ENCODE assay signal across 10 mouse cellular contexts in genomic region chr4:40877528-40877927, GRCm38 (mm10). TPM values are rescaled to one million over a fixed set of nuclear protein-coding genes. Genes with fewer than 3 reads are reported as not detected.
DNase-seq lines count a peak whose midpoint lies in the region; ATAC-seq and TF ChIP-seq lines count a peak whose summit lies in the region.
"Had no signal": no experiment of that assay in that cellular context is flagged by ENCODE, and none has a peak within 500 bp of the region (broad histone marks: within the 10 kb centered on the region; RNA-seq: fewer than 3 reads in every experiment).

No protein-coding gene starts in this region.

- H3K9me3 ChIP-seq in heart, postnatal 0 days (replicated peaks; ENCODE audit: control insufficient read depth, low read length), result no peaks in the 10 kb centered on the region
- no peaks in the 10 kb centered on the region for H3K9me3 ChIP-seq in limb, embryonic 13.5 days

- H3K27ac ChIP-seq in heart, postnatal 0 days (ENCODE audit: low read depth), result peak overlapping the region; percentile 80
- H3K27ac ChIP-seq in thymus, adult 2 months (ENCODE audit: control insufficient read depth, insufficient read depth, low read length), result peak overlapping the region; percentile 67; the same call in 1 of the 2 replicates
- H3K27ac ChIP-seq in limb, embryonic 13.5 days, result peak overlapping the region; percentile 63; the same call in 1 of the 2 replicates

- peak overlapping the region; percentile 48 for H3K4me2 ChIP-seq in heart, postnatal 0 days (ENCODE audit: low read depth, low read length)
- 0 out of 2 replicates have a peak overlapping the region, but pooled peaks have one; percentile 40 for H3K4me2 ChIP-seq in limb, embryonic 13.5 days (replicated peaks)

- TF ChIP-seq POLR2A in thymus, adult 2 months (IDR thresholded peaks at IDR 0.05; ENCODE audit: control insufficient read depth, extremely low read depth, insufficient read depth, low read length, poor library complexity), result no peak

- no peak overlapping the region for H3K9ac ChIP-seq in heart, postnatal 0 days (replicated peaks; ENCODE audit: low read depth, low read length)
- 0 out of 2 replicates have a peak overlapping the region, but pooled peaks have one; percentile 19 for H3K9ac ChIP-seq in limb, embryonic 13.5 days

- no peak for DNase-seq in heart, postnatal 0 days (ENCODE audit: low spot score)
- no peak for DNase-seq in heart, postnatal 4 days
- no peak for DNase-seq in thymus, adult 2 months
- no peak for DNase-seq in thymus, adult 18-20 months
- no peak for DNase-seq in adrenal gland, adult 18-20 months (ENCODE audit: low spot score in 2 of 2)
- DNase-seq in urinary bladder, postnatal 36 days (ENCODE audit: low spot score in 2 of 2), result no peak
- DNase-seq in MN1 (ENCODE audit: low spot score), result no peak

- TF ChIP-seq EP300 in heart, postnatal 0 days (IDR thresholded peaks at IDR 0.05; ENCODE audit: low read depth), result no peak

- ATAC-seq in heart, postnatal 0 days (ENCODE audit: insufficient read depth, low read depth), result no peak
- no peak for ATAC-seq in limb, embryonic 13.5 days (ENCODE audit: low FRiP score, low read depth)

- no peaks in the 10 kb centered on the region for H3K27me3 ChIP-seq in heart, postnatal 0 days (ENCODE audit: control insufficient read depth, insufficient read depth, low read length)
- no peaks in the 10 kb centered on the region for H3K27me3 ChIP-seq in thymus, adult 2 months (ENCODE audit: control insufficient read depth, insufficient read depth, low read length)
- H3K27me3 ChIP-seq in limb, embryonic 13.5 days, result no peaks in the 10 kb centered on the region

- 49% methylated on average over 5 of the region's 5 CpGs for WGBS in heart, postnatal 0 days
- 85% methylated on average over 5 of the region's 5 CpGs for WGBS in thymus, adult 2 months
- WGBS in limb, embryonic 13.5 days, result 88% methylated on average over 5 of the region's 5 CpGs

- no peak overlapping the region for H3K4me3 ChIP-seq in heart, postnatal 0 days (ENCODE audit: low read depth, low read length)
- H3K4me3 ChIP-seq in thymus, adult 2 months (ENCODE audit: control insufficient read depth, insufficient read depth, low read length), result no peak overlapping the region
- H3K4me3 ChIP-seq in limb, embryonic 13.5 days, result no peak overlapping the region

- H3K4me1 ChIP-seq in heart, postnatal 0 days (ENCODE audit: control insufficient read depth, insufficient read depth), result peaks cover 32% of the 10 kb centered on the region
- H3K4me1 ChIP-seq in thymus, adult 2 months (replicated peaks; ENCODE audit: control insufficient read depth, insufficient read depth, low read length), result peaks cover 33% of the 10 kb centered on the region
- peaks cover 48% of the 10 kb centered on the region for H3K4me1 ChIP-seq in limb, embryonic 13.5 days

- TF ChIP-seq CTCF in heart, postnatal 0 days (IDR thresholded peaks at IDR 0.05; ENCODE audit: low read depth), result no peak
- no peak for TF ChIP-seq CTCF in thymus, adult 2 months (IDR thresholded peaks at IDR 0.05; ENCODE audit: borderline replicate concordance, control insufficient read depth, extremely low read depth, insufficient read depth, low read length, poor library complexity)

- H3K36me3 ChIP-seq in heart, postnatal 0 days (replicated peaks; ENCODE audit: control insufficient read depth, insufficient read depth, low read length), result no peaks in the 10 kb centered on the region
- no peaks in the 10 kb centered on the region for H3K36me3 ChIP-seq in thymus, adult 2 months (ENCODE audit: control insufficient read depth, insufficient read depth, low read length)
- H3K36me3 ChIP-seq in limb, embryonic 13.5 days, result no peaks in the 10 kb centered on the region

RNA-seq across cellular contexts. Expression of gene B4galt1, which starts 23.7 kb away (rescaled TPM):
- 125 and 129 TPM in 2 replicates for total RNA-seq in heart, postnatal 0 days (2014; rRNA removed; ENCODE audit: low replicate concordance)
- 49.6 and 50.3 TPM in 2 replicates for polyA plus RNA-seq in heart, postnatal 0 days (2015; fragmentation: Nextera tagmentation; extraction: Ambion mirVana)
- total RNA-seq in heart, postnatal 4 days (2021), result 10 to 100 TPM; 92.2 to 93.6 TPM
- 34.1 and 49.4 TPM in 2 replicates for polyA plus RNA-seq in thymus, adult 2 months (2012; rRNA removed)
- 40.5 and 41.2 TPM in 2 replicates for polyA plus RNA-seq in limb, embryonic 13.5 days (2015; fragmentation: Nextera tagmentation; extraction: Ambion mirVana)
- total RNA-seq in adrenal gland, adult 18-20 months (2021), result 10 to 100 TPM; 53.1 to 62.5 TPM

RNA-seq across cellular contexts. Expression of gene Spink4, which starts 42.3 kb away (rescaled TPM):
- 2.7 TPM in 1 of 2 replicates, not detected in the other for total RNA-seq in heart, postnatal 0 days (2014; rRNA removed; ENCODE audit: low replicate concordance)
- 7.7 and 7.8 TPM in 2 replicates for polyA plus RNA-seq in heart, postnatal 0 days (2015; fragmentation: Nextera tagmentation; extraction: Ambion mirVana)
- 1 to 10 TPM; 2.7 to 2.8 TPM for total RNA-seq in heart, postnatal 4 days (2021)
- 7.1 and 15.8 TPM in 2 replicates for polyA plus RNA-seq in thymus, adult 2 months (2012; rRNA removed)
- not detected in 2 replicates for polyA plus RNA-seq in limb, embryonic 13.5 days (2015; fragmentation: Nextera tagmentation; extraction: Ambion mirVana)
- total RNA-seq in adrenal gland, adult 18-20 months (2021), result 100 to 1,000 TPM in 1 of 2 experiments, not detected in 1; 120 TPM
- total RNA-seq: gastrocnemius, adult 18-20 months; megakaryocyte progenitor cell, adult 5-6 weeks had no signal
